Mouse (Mus musculus) CH12.LX (cell line): Measurements from ENCODE around the gene Hoxa13. TPM values are rescaled to one million over a fixed set of nuclear protein-coding genes. Genes with fewer than 3 reads are reported as not detected.

Experiments used
- DNase-seq: peaks from one replicate; pipeline ENCODE4 v3.0.0-alpha.2; 2013; ENCODE audit errors: extremely low read depth
- H3K27ac ChIP-seq: 2 replicates; pipeline ENCODE4 v1.5.1; 2012; ENCODE audit warnings: low read depth, mild to moderate bottlenecking, control low read depth, moderate library complexity; ENCODE audit not compliant: insufficient read depth
- H3K27me3 ChIP-seq: replicated peaks from 2 replicates; pipeline ENCODE3; 2012; ENCODE audit warnings: inconsistent platforms
- H3K36me3 ChIP-seq, 2 experiments: replicated peaks in 1 of 2; 2 replicates each; pipeline versions ENCODE3 to v1.6.1; 2012; ENCODE audit warnings: inconsistent platforms in 1 of 2, low read length in 1 of 2, mild to moderate bottlenecking in 1 of 2, mixed read lengths in 1 of 2, moderate library complexity in 1 of 2; ENCODE audit not compliant: control insufficient read depth in 1 of 2, insufficient read depth in 1 of 2
- H3K4me1 ChIP-seq, 2 experiments: 2 replicates each; pipeline ENCODE4 v1.6.1; 2012; ENCODE audit warnings: inconsistent platforms in 1 of 2, moderate library complexity in 1 of 2; ENCODE audit not compliant: insufficient read depth in 2 of 2, control insufficient read depth in 1 of 2
- H3K4me2 ChIP-seq: 2 replicates; pipeline ENCODE4 v1.6.1; 2012; ENCODE audit warnings: low read depth, mild to moderate bottlenecking, control low read depth; ENCODE audit not compliant: poor library complexity, insufficient read depth, severe bottlenecking
- H3K4me3 ChIP-seq, 3 experiments: fragments of 150-350 bp in 1 of 3; sonication (generic) in 1 of 3; replicated peaks in 1 of 3; 2 replicates each; pipeline versions ENCODE3 to v1.5.1; 2011 to 2012; ENCODE audit warnings: low read depth in 2 of 3, low read length in 2 of 3, mild to moderate bottlenecking in 2 of 3, moderate library complexity in 2 of 3, control low read depth in 1 of 3, improper control_type of control experiment in 1 of 3, inconsistent platforms in 1 of 3, mixed read lengths in 1 of 3; ENCODE audit not compliant: poor library complexity in 1 of 3
- H3K79me2 ChIP-seq: replicated peaks from 2 replicates; pipeline ENCODE4 v1.6.1; 2012; ENCODE audit warnings: mild to moderate bottlenecking, moderate library complexity; ENCODE audit not compliant: control insufficient read depth, poor library complexity, insufficient read depth, severe bottlenecking; ENCODE audit errors: extremely low read depth
- H3K9ac ChIP-seq: 2 replicates; pipeline ENCODE4 v1.6.1; 2012; ENCODE audit warnings: low read depth, mild to moderate bottlenecking, control low read depth, moderate library complexity; ENCODE audit not compliant: insufficient read depth
- H3K9me3 ChIP-seq: replicated peaks from 2 replicates; pipeline ENCODE3; 2012; ENCODE audit warnings: low read length, inconsistent platforms, mixed read lengths
- BHLHE40 ChIP-seq: IDR thresholded peaks from 2 replicates; pipeline ENCODE4 v1.6.1; 2011; ENCODE audit warnings: mild to moderate bottlenecking, low read depth, low read length, improper control_type of control experiment
- CHD1 ChIP-seq: IDR thresholded peaks from 2 replicates; pipeline ENCODE4 v1.6.1; 2012; ENCODE audit warnings: low read depth, low read length, improper control_type of control experiment, inconsistent platforms
- CTCF ChIP-seq, 2 experiments: IDR thresholded peaks in 1 of 2; conservative IDR thresholded peaks in 1 of 2; 2 replicates each; pipeline ENCODE4 v1.5.1; 2011 to 2012; ENCODE audit warnings: low read depth in 2 of 2, low read length in 2 of 2, improper control_type of control experiment in 1 of 2, inconsistent platforms in 1 of 2, mild to moderate bottlenecking in 1 of 2, moderate library complexity in 1 of 2
- ELF1 ChIP-seq: IDR thresholded peaks from 2 replicates; pipeline ENCODE4 v1.6.1; 2014; ENCODE audit warnings: low read depth, mild to moderate bottlenecking, inconsistent platforms, low read length, improper control_type of control experiment
- ETS1 ChIP-seq: conservative IDR thresholded peaks from 2 replicates; pipeline ENCODE4 v1.6.1; 2012; ENCODE audit warnings: low read depth, mild to moderate bottlenecking, inconsistent platforms, low read length, improper control_type of control experiment, moderate library complexity
- GABPA ChIP-seq: IDR thresholded peaks from 2 replicates; pipeline ENCODE4 v1.6.1; 2012; ENCODE audit warnings: low read depth, low read length, improper control_type of control experiment, inconsistent platforms; ENCODE audit not compliant: insufficient replicate concordance
- HCFC1 ChIP-seq: IDR thresholded peaks from 2 replicates; pipeline ENCODE4 v1.6.1; 2012; ENCODE audit warnings: low read depth, mild to moderate bottlenecking, inconsistent platforms, low read length, improper control_type of control experiment
- MAX ChIP-seq: IDR thresholded peaks from 2 replicates; pipeline ENCODE4 v1.6.1; 2011; ENCODE audit warnings: low read length, improper control_type of control experiment
- MXI1 ChIP-seq: IDR thresholded peaks from 2 replicates; pipeline ENCODE4 v1.6.1; 2011; ENCODE audit warnings: mild to moderate bottlenecking, low read depth, low read length, improper control_type of control experiment
- MYC ChIP-seq: IDR thresholded peaks from 2 replicates; pipeline ENCODE4 v1.6.1; 2011; ENCODE audit warnings: low read depth, mild to moderate bottlenecking, improper control_type of control experiment, low read length
- NRF1 ChIP-seq: IDR thresholded peaks from 2 replicates; pipeline ENCODE4 v1.6.1; 2014; ENCODE audit warnings: low read depth, mild to moderate bottlenecking, inconsistent platforms, low read length, improper control_type of control experiment, moderate library complexity
- PAX5 ChIP-seq: IDR thresholded peaks from 2 replicates; pipeline ENCODE4 v1.6.1; 2012; ENCODE audit warnings: low read length, inconsistent platforms, mixed read lengths
- POLR2AphosphoS2 ChIP-seq: IDR thresholded peaks from 2 replicates; pipeline ENCODE4 v1.6.1; 2011; ENCODE audit warnings: low read depth, low read length, improper control_type of control experiment
- SIN3A ChIP-seq: IDR thresholded peaks from 2 replicates; pipeline ENCODE4 v1.6.1; 2012; ENCODE audit warnings: low read length, improper control_type of control experiment, inconsistent platforms
- TCF12 ChIP-seq: IDR thresholded peaks from 2 replicates; pipeline ENCODE4 v1.6.1; 2014; ENCODE audit warnings: low read depth, mild to moderate bottlenecking, inconsistent platforms, low read length, improper control_type of control experiment
- UBTF ChIP-seq: IDR thresholded peaks from 2 replicates; pipeline ENCODE4 v1.6.1; 2012; ENCODE audit warnings: low read depth, mild to moderate bottlenecking, inconsistent platforms, low read length, improper control_type of control experiment, moderate library complexity
- USF2 ChIP-seq: conservative IDR thresholded peaks from 2 replicates; pipeline ENCODE4 v1.6.1; 2011; ENCODE audit warnings: low read depth, low read length, improper control_type of control experiment
- ZC3H11A ChIP-seq: IDR thresholded peaks from 2 replicates; pipeline ENCODE4 v1.6.1; 2012; ENCODE audit warnings: low read depth, mild to moderate bottlenecking, inconsistent platforms, low read length, improper control_type of control experiment
- ZMIZ1 ChIP-seq: IDR thresholded peaks from 2 replicates; pipeline ENCODE4 v1.6.1; 2012; ENCODE audit warnings: low read depth, mild to moderate bottlenecking, inconsistent platforms, low read length, improper control_type of control experiment
- dilution Hi-C: fragments of 300-500 bp; cut with MboI; formaldehyde crosslinking; loops from 2 replicates; pipeline ENCODE4 v1.14.3; 2020; ENCODE audit warnings: low sequenced_read_pairs; ENCODE audit not compliant: extremely low pct_unique_long_range_greater_than_20kb, extremely low pct_ligation_motif_present
- in situ Hi-C: fragments of 300-500 bp; cut with MboI; formaldehyde crosslinking; loops from 3 replicates; pipeline ENCODE4 v1.14.3; 2019; ENCODE audit warnings: low sequenced_read_pairs, low pct_ligation_motif_present, low pct_unique_long_range_greater_than_20kb, mixed read lengths
- polyA plus RNA-seq: library from polyadenylated mRNA; unstranded; fragments of >175 nt; gene quantifications from 2 replicates; pipeline ENCODE4 v1.2.1, GENCODE M21; 2012; ENCODE audit warnings: low read depth; ENCODE audit not compliant: insufficient read length
- total RNA-seq, 2 experiments: library from RNA; depleted of rRNA; stranded (reverse); fragments of 300-350 nt in 1 of 2; fragments of >200 nt in 1 of 2; gene quantifications; 2 replicates each; pipeline ENCODE4 v1.2.3; 2012 to 2014

The Hoxa13 gene
- total and polyA plus RNA-seq, 3 experiments, result 0.17 TPM; not detected in 2

DNA sequence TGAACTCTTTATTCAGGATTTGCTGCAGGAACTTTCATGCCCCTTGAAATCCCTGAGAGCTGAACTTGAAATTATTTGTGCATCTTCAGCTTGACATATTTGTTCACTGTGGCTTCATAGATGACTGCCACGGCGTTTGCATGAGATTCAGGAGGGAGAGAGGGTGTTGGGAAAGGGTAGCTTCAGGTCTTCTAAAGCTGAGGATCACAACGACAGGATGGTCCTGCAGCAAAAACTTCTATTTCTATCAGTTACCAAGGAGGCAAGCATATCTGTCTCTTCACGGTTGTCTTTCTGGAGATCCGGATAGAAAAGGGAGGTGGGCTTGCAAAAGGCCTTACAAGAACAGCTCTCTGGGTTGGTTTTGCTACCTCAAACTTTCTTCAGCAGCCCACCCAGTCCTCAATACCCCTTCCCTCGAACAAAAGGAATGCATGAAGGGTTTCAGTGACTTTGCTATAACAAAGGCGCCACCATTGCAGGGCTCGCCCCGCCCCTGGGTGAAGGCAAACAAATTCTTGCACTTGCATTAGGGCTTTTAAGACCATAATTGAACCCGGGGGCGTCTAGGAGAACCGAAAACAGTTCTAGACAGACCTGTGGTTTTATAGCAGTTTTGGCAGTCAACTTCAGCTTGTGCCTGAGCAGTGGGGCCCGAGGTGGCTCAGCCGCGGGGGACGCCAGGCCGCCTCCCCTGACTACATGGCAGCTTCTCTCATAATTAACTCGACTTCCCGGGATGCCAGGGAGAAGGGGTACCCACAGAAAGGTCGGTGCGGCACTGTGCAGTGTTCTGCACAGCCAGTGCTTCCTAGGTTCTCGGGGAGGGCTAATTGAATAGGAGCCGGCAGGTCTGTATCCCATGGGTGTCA is 12.7 kb downstream of the Hoxa13 start:
- Histone ChIP-seq H3K9me3 (peaks cover 18% of the 10 kb centered on the region), H3K27me3 (no peaks in the 10 kb centered on the region), H3K9ac (no peak overlapping the region), H3K36me3 (no peaks in the 10 kb centered on the region), H3K4me2 (no peak overlapping the region), H3K4me3 (no peak overlapping the region), H3K27ac (no peak overlapping the region), H3K4me1 (no peaks in the 10 kb centered on the region), H3K79me2 (no peaks in the 10 kb centered on the region)
- TF ChIP-seq MXI1, result no peak
- TF ChIP-seq TCF12, result no peak
- no peak for TF ChIP-seq ETS1
- TF ChIP-seq MAX, result no peak
- no peak for TF ChIP-seq SIN3A
- no peak for TF ChIP-seq HCFC1
- TF ChIP-seq NRF1, result no peak
- no peak for TF ChIP-seq UBTF
- no peak for TF ChIP-seq GABPA
- dilution Hi-C loops, result no loop called here
- in situ Hi-C loops, result no loop called here
- no peak for DNase-seq

- in situ Hi-C loops, result no loop called here
- no peaks in the 10 kb centered on the region for H3K27me3 ChIP-seq
Observed at GRCm38 (mm10) chr6:52246916-52247315, 13.8 kb downstream of the Hoxa13 start.

GRCm38 (mm10) chr6:52246403-52246803 is 14.3 kb downstream of the Hoxa13 start:
- no peaks in the 10 kb centered on the region for H3K27me3 ChIP-seq
- dilution Hi-C loops, result no loop called here
- in situ Hi-C loops, result no loop called here

More at GRCm38 (mm10) chr6:52246916-52247315, 13.8 kb downstream of the Hoxa13 start:
- H3K79me2 ChIP-seq, result no peaks in the 10 kb centered on the region
- H3K9me3 ChIP-seq, result peaks cover 7% of the 10 kb centered on the region
- no peaks in the 10 kb centered on the region for H3K4me1 ChIP-seq
- H3K27ac ChIP-seq, result no peak overlapping the region
- dilution Hi-C loops, result no loop called here
- H3K36me3 ChIP-seq, result no peaks in the 10 kb centered on the region
- no peak overlapping the region for H3K4me3 ChIP-seq
- no peak for TF ChIP-seq SIN3A
- TF ChIP-seq PAX5, result no peak
- TF ChIP-seq ZMIZ1, result no peak
- no peak for TF ChIP-seq POLR2AphosphoS2
- no peak for TF ChIP-seq ELF1
- no peak for TF ChIP-seq CTCF (conservative IDR thresholded peaks at IDR 0.05 in 1 of 2, IDR thresholded peaks at IDR 0.05 in 1 of 2; ENCODE audit: low read depth in 2 of 2, low read length in 2 of 2)
- no peak for TF ChIP-seq CHD1
- no peak for TF ChIP-seq MYC
- no peak for TF ChIP-seq USF2
- TF ChIP-seq, all 38 proteins: peak for 0
- no peak for DNase-seq
- no peak overlapping the region for H3K4me2 ChIP-seq
- H3K9ac ChIP-seq, result no peak overlapping the region

More at GRCm38 (mm10) chr6:52246403-52246803, 14.3 kb downstream of the Hoxa13 start:
- H3K36me3 ChIP-seq, result no peaks in the 10 kb centered on the region
- H3K9me3 ChIP-seq, result peaks cover 5% of the 10 kb centered on the region
- TF ChIP-seq UBTF (no peak), ZC3H11A (no peak), BHLHE40 (no peak)
- H3K27ac ChIP-seq, result no peak overlapping the region
- DNase-seq, result no peak
- H3K9ac ChIP-seq, result no peak overlapping the region
- H3K4me1 ChIP-seq, result no peaks in the 10 kb centered on the region
- H3K4me3 ChIP-seq, result no peak overlapping the region
- no peak overlapping the region for H3K4me2 ChIP-seq
- no peaks in the 10 kb centered on the region for H3K79me2 ChIP-seq
